In genomic region chr10:21605601-21606000, GRCm38 (mm10) we compare ENCODE assay signal across 9 mouse cellular contexts. TPM values are rescaled to one million over a fixed set of nuclear protein-coding genes. Genes with fewer than 3 reads are reported as not detected.
DNase-seq lines count a peak whose midpoint lies in the region; ATAC-seq and TF ChIP-seq lines count a peak whose summit lies in the region.
"Had no signal": no experiment of that assay in that cellular context is flagged by ENCODE, and none has a peak within 500 bp of the region (broad histone marks: within the 10 kb centered on the region; RNA-seq: fewer than 3 reads in every experiment).

No protein-coding gene starts in this region.

- H3K9me3 ChIP-seq in kidney, embryonic 16.5 days (ENCODE audit: low read length), result no peaks in the 10 kb centered on the region
- no peaks in the 10 kb centered on the region for H3K9me3 ChIP-seq in limb, embryonic 13.5 days

- WGBS in kidney, embryonic 16.5 days, result 70% methylated on average over 5 of the region's 5 CpGs
- 78% methylated on average over 5 of the region's 5 CpGs for WGBS in limb, embryonic 13.5 days
- 85% methylated on average over 5 of the region's 5 CpGs for WGBS in lung, adult 2 months

- peaks cover 14% of the 10 kb centered on the region for H3K4me1 ChIP-seq in kidney, embryonic 16.5 days (ENCODE audit: insufficient read depth, low read length)
- H3K4me1 ChIP-seq in brown adipose tissue, adult 24 weeks (ENCODE audit: control insufficient read depth, insufficient read depth, insufficient read length, low read length), result peaks cover 16% of the 10 kb centered on the region
- peaks cover 36% of the 10 kb centered on the region for H3K4me1 ChIP-seq in limb, embryonic 13.5 days
- peaks cover 3% of the 10 kb centered on the region for H3K4me1 ChIP-seq in lung, adult 2 months (ENCODE audit: control insufficient read depth, insufficient read depth, low read length)

- no peak for TF ChIP-seq POLR2A in lung, adult 2 months (IDR thresholded peaks at IDR 0.05; ENCODE audit: borderline replicate concordance, extremely low read depth, low read depth, low read length)

- DNase-seq in kidney, postnatal 36 days, result no peak
- no peak for DNase-seq in retina, embryonic 14.5 days (ENCODE audit: low spot score)
- no peak for DNase-seq in lung, adult 2 months
- DNase-seq in cerebellum, adult 8-10 months, result no peak
- DNase-seq: retina, postnatal 1 day had no signal

- no peak overlapping the region for H3K9ac ChIP-seq in kidney, embryonic 16.5 days (replicated peaks; ENCODE audit: low read length)
- no peak overlapping the region for H3K9ac ChIP-seq in limb, embryonic 13.5 days

- TF ChIP-seq CTCF in lung, adult 2 months (IDR thresholded peaks at IDR 0.05; ENCODE audit: insufficient read depth, low read length), result no peak

- no peaks in the 10 kb centered on the region for H3K36me3 ChIP-seq in kidney, embryonic 16.5 days (ENCODE audit: insufficient read depth, low read length)
- H3K36me3 ChIP-seq in limb, embryonic 13.5 days, result no peaks in the 10 kb centered on the region

- ATAC-seq in kidney, embryonic 16.5 days (ENCODE audit: low FRiP score, low TSS enrichment), result 0 out of 2 replicates have a peak, but pooled peaks have one; percentile 7
- peak; percentile 81 for ATAC-seq in frontal cortex, adult (ENCODE audit: low TSS enrichment)
- ATAC-seq in limb, embryonic 13.5 days (ENCODE audit: low FRiP score, low read depth), result no peak

- H3K4me2 ChIP-seq in kidney, embryonic 16.5 days (replicated peaks; ENCODE audit: low read depth, low read length), result no peak overlapping the region
- no peak overlapping the region for H3K4me2 ChIP-seq in limb, embryonic 13.5 days (replicated peaks)

- no peak overlapping the region for H3K27ac ChIP-seq in kidney, embryonic 16.5 days (ENCODE audit: low read length)
- H3K27ac ChIP-seq in brown adipose tissue, adult 24 weeks (replicated peaks; ENCODE audit: low read depth, low read length), result peak overlapping the region; percentile 58
- peak overlapping the region; percentile 53; the same call in 1 of the 2 replicates for H3K27ac ChIP-seq in limb, embryonic 13.5 days

- no peaks in the 10 kb centered on the region for H3K27me3 ChIP-seq in kidney, embryonic 16.5 days (ENCODE audit: insufficient read depth, low read length)
- H3K27me3 ChIP-seq in limb, embryonic 13.5 days, result no peaks in the 10 kb centered on the region

- no peak overlapping the region for H3K4me3 ChIP-seq in kidney, embryonic 16.5 days (ENCODE audit: low read length)
- no peak overlapping the region for H3K4me3 ChIP-seq in brown adipose tissue, adult 24 weeks (ENCODE audit: insufficient read depth, low read depth, low read length)
- no peak overlapping the region for H3K4me3 ChIP-seq in limb, embryonic 13.5 days
- no peak overlapping the region for H3K4me3 ChIP-seq in lung, adult 2 months (replicated peaks; ENCODE audit: extremely low read depth, low read depth, low read length)

RNA-seq across cellular contexts. Expression of gene 1700020N01Rik, which starts 12.7 kb away (rescaled TPM):
- not detected in 2 replicates for polyA plus RNA-seq in kidney, embryonic 16.5 days (2015; fragmentation: Nextera tagmentation; extraction: Ambion mirVana)
- not detected in 2 replicates for polyA plus RNA-seq in brown adipose tissue, adult 24 weeks (2012; ENCODE audit: insufficient read depth, insufficient read length, missing spikeins)
- not detected in 2 replicates for polyA plus RNA-seq in limb, embryonic 13.5 days (2015; fragmentation: Nextera tagmentation; extraction: Ambion mirVana)
- not detected in 2 replicates for polyA plus RNA-seq in lung, adult 2 months (2012; rRNA removed)
